Mouse (Mus musculus): ENCODE measurements around the gene Ywhab. TPM values are rescaled to one million over a fixed set of nuclear protein-coding genes. Genes with fewer than 3 reads are reported as not detected.

Gene Ywhab
- polyA plus RNA-seq, 2 experiments from 2014 or later: 66.3 to 88.1 TPM

GRCm38 (mm10) chr2:164010496-164010895 is 15.7 kb downstream of the Ywhab start:
- no peak for ATAC-seq

- ATAC-seq: no peak
These were observed 16.2 kb downstream of the Ywhab start for GRCm38 (mm10) chr2:164010944-164011343.

- ATAC-seq: no peak
These were observed 20.5 kb downstream of the Ywhab start for GRCm38 (mm10) chr2:164015304-164015703.

GRCm38 (mm10) chr2:164018910-164019309 is 24.1 kb downstream of the Ywhab start:
- peak; percentile 37 for ATAC-seq

GRCm38 (mm10) chr2:164019943-164020342 is 25.2 kb downstream of the Ywhab start:
- ATAC-seq: no peak

GRCm38 (mm10) chr2:164022104-164022503 is 27.3 kb downstream of the Ywhab start:
- no peak for ATAC-seq

GRCm38 (mm10) chr2:164025150-164025549 is 30.4 kb downstream of the Ywhab start, which contains the start of gene Pabpc1l:
Gene Pabpc1l (plus strand): TSS chr2:164025450.
- ATAC-seq: no peak

- no peak for ATAC-seq
These were observed 36.4 kb downstream of the Ywhab start for GRCm38 (mm10) chr2:164031147-164031546.

GRCm38 (mm10) chr2:164032973-164033372 is 38.2 kb downstream of the Ywhab start:
- no peak for ATAC-seq

GRCm38 (mm10) chr2:164036520-164037019 is 41.8 kb downstream of the Ywhab start:
- no peak for ATAC-seq

- no peak for ATAC-seq
These were observed 43.8 kb downstream of the Ywhab start for GRCm38 (mm10) chr2:164038407-164039028.

GRCm38 (mm10) chr2:164040949-164041348 is 46.2 kb downstream of the Ywhab start:
- no peak for ATAC-seq

GRCm38 (mm10) chr2:164041523-164041922 is 46.8 kb downstream of the Ywhab start:
- ATAC-seq: no peak

GRCm38 (mm10) chr2:164047197-164047690 is 52.5 kb downstream of the Ywhab start:
- peak; percentile 96 for ATAC-seq

GRCm38 (mm10) chr2:164053767-164054166 is 59.0 kb downstream of the Ywhab start:
- no peak for ATAC-seq

GRCm38 (mm10) chr2:164054671-164055070 is 59.9 kb downstream of the Ywhab start:
- no peak for ATAC-seq

GRCm38 (mm10) chr2:164059634-164060235 is 65.0 kb downstream of the Ywhab start:
- no peak for ATAC-seq

Other genes starting within 250 kb of the Ywhab start
- 10 to 100 TPM in 1 of 2 experiments, 1 to 10 TPM in 1; 9.2 to 13.8 TPM for gene Ada, start 244.7 kb upstream of the Ywhab start, polyA plus RNA-seq (2017; shearing (Covaris generic))
- not detected for gene Ccn5, start 174.1 kb upstream of the Ywhab start, polyA plus RNA-seq (2017; shearing (Covaris generic))
- not detected for gene Kcnk15, start 141.3 kb upstream of the Ywhab start, polyA plus RNA-seq (2017; shearing (Covaris generic))
- gene Rims4, start 76.3 kb upstream of the Ywhab start, polyA plus RNA-seq (2017; shearing (Covaris generic)): not detected
- 1 to 10 TPM in 1 of 2 experiments, not detected in 1; 4.4 TPM for gene Pabpc1l, start 30.5 kb downstream of the Ywhab start, polyA plus RNA-seq (2017; shearing (Covaris generic))
- 100 to 1,000 TPM; 158 to 175 TPM for gene Stk4, start 75.4 kb downstream of the Ywhab start, polyA plus RNA-seq (2017; shearing (Covaris generic))
- 100 to 1,000 TPM; 132 to 139 TPM for gene Tomm34, start 76.2 kb downstream of the Ywhab start, polyA plus RNA-seq (2017; shearing (Covaris generic))
- gene Kcns1, start 176.2 kb downstream of the Ywhab start, polyA plus RNA-seq (2017; shearing (Covaris generic)): under 1 TPM in 1 of 2 experiments, not detected in 1; 0.22 TPM
- gene Wfdc5, start 187.8 kb downstream of the Ywhab start, polyA plus RNA-seq (2017; shearing (Covaris generic)): not detected
- not detected for gene Wfdc12, start 195.6 kb downstream of the Ywhab start, polyA plus RNA-seq (2017; shearing (Covaris generic))
- not detected for gene Wfdc15a, start 205.2 kb downstream of the Ywhab start, polyA plus RNA-seq (2017; shearing (Covaris generic))
- not detected for gene Wfdc15b, start 226.7 kb downstream of the Ywhab start, polyA plus RNA-seq (2017; shearing (Covaris generic))
- not detected for gene Svs2, start 243.5 kb downstream of the Ywhab start, polyA plus RNA-seq (2017; shearing (Covaris generic))

All from CD4-positive, CD25-positive, alpha-beta regulatory T cell, adult 4 months (primary cell).